Mouse (Mus musculus): ENCODE measurements around the gene Bdkrb1.

The Bdkrb1 gene

DNA sequence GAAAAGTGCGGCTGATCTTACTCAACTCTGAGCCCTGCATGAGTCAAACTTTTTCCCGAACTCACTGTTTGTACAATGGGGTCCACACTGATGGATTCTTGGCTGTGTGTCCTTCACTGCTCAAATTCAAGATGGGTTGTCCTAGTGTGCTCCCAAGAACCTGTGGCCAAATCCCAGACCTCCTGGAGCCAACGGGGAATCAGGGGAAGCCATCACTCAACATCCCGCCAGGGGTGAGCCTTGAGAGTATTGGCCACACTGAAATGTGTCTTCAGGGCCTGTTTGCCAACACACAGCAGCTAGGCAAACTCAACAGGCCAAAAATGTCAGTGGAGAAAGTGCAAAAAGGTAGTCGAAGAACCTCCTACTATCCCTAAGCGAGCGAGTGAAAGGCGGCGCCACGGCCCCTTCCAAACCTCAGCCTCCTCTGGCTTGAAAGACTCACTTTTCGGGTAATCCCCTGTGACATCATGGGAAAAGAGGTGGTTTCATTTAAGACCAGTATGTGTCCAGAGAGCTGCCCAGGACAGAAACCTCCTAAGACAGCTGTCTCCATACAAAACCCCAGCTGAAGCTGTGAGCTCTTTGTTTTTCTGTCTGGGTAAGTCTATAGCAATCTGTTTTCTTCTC lies at the start of gene Bdkrb1:
Bdkrb1 (plus strand) TSS at position 505 of the 630 bp plus-strand sequence.
- DNase-seq (ENCODE audit: low spot score), result no peak

DNA sequence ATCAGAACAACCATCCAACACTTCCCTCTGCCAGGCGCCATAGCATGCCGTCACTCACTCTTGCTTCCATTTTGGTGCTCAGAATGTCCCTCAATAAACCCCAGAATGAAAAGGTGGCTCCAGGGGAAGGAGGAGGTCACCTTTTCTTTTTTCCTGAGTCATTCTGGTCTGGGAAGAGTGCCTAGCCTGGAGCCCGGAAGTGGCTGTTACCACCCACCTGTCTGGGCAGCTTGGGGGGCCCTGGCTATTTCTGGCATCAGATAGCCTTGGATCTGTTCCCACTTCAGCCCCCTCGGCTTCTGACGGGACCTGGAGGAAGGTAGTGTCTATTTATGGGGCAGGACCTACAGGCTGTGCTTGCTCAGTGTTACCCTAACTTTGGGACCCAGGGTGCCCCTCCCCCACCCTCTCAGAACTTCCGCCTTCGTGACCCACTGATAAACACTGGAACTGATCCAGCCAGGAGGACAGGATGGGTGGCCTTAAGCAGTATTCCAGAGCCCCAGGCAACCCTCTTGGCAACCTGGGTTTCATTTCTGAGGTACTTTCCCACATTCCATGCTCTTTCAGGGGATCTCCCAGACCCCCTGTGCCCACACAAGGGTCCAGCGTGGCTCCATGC lies 48.6 kb upstream of the Bdkrb1 start:
- DNase-seq (ENCODE audit: low spot score), result no peak

DNA sequence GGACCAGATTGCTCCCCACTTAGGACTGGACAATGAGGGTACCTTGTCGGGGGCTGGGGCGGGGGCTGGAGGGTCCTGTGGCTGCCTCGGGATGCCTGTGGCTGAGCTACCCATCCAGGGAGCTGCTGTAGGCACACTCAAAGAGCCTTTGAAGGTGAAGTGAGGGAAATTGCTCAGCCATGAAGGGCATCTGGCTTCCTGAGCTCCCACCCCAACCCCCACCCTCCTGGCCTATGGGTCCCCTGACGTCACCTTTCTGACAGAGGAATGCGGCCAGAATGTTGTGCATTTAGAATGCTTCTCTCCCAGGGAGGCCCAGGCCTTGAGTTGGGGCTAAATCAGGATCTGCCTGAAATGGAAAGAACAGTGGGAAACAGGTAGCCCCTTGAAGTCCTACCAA lies 47.7 kb upstream of the Bdkrb1 start:
- DNase-seq (ENCODE audit: low spot score), result no peak

DNA sequence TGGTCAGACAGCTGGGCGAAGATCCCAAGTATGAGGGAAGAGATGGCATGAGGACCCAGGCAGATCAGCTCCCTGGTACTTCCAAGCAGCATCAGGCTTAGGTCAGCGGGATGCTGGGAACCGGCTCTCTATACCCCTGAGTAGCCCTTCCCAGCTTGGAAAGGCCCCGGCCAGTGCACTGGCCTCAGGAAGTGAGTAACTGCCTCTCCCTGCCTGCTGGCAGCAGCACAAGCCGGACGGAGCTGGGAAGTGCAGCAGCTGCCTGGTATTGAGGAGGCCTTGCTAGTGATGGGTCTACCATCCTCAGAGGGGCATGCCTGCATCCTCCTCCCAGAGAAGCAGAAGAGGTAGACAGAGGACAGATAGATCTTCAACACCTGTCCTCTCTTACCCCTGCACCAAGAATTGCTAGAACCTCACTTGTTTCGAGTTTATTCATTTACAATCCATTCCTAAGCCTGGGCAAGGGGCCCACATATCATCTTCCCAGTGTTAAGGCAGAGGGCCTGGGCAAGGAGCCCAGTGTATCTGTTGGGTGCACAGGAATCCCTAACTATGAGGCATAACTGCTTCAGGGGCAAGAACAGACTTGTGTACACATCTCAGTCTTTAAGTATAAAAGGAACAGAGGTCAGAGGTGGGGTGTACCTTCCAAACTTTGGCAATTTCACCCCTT lies 45.5 kb upstream of the Bdkrb1 start:
- DNase-seq (ENCODE audit: low spot score), result no peak

DNA sequence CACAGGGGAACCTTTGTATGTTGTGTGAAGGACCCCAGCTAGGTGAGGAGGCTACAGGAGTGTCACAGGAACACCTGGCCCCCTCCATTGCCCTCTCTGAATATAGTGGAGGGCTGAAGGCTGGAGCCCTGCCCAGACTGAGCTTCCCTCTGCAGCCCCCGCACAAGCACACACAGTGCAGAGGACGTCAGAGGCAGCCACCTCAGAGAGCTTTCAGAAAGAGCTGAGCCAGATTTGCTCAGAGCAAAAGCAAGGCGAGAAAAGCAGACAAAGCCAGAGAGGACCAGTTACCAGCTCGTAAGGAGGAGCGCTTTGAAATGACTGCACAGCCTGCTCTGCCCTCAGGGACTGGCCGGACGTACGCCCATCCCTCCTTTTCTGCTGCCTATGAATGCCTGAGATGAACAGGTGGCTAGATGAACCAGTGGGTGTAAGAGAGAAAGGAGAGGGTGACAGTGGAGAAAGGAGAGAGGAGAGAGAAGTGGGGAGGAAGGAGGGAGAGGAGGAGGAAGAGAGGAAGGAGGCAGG lies 41.8 kb upstream of the Bdkrb1 start:
- DNase-seq (ENCODE audit: low spot score), result no peak

DNA sequence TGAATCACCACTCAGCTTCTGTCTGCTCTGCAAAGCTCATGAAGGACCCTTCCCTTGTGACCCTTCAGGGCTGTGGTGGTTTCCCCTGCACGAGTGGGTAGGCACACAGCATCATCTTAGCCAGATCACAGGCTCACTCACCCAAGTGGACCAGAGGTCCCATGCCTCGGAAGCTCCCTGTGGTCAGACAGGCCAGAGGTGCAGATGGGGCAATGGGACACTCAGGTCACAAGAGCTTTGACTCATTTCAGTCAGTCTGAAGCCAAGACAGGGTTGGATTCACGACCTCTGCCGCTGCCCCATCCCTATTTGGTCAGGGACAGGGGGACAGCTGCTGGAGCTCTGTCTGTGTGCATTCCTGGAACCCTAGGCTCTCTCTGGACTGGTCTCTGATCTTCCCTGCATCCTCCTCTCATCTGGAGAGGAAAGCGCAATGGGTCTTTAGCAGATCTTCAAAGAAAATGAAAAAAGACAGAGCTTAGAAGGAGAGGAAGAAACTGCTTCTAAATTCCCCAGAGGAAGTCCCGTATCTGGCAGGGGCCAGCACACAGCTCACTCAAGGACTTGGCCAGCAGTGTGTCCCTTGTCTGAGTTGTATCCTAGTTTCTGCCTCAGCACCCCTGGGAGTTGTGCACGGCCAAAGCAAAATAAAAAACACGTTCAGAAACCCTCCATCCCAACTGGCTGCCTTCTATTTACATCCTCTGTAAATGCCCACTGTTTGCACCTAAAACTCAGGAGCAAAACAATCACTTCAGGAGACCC lies 40.6 kb upstream of the Bdkrb1 start:
- no peak for DNase-seq (ENCODE audit: low spot score)

DNA sequence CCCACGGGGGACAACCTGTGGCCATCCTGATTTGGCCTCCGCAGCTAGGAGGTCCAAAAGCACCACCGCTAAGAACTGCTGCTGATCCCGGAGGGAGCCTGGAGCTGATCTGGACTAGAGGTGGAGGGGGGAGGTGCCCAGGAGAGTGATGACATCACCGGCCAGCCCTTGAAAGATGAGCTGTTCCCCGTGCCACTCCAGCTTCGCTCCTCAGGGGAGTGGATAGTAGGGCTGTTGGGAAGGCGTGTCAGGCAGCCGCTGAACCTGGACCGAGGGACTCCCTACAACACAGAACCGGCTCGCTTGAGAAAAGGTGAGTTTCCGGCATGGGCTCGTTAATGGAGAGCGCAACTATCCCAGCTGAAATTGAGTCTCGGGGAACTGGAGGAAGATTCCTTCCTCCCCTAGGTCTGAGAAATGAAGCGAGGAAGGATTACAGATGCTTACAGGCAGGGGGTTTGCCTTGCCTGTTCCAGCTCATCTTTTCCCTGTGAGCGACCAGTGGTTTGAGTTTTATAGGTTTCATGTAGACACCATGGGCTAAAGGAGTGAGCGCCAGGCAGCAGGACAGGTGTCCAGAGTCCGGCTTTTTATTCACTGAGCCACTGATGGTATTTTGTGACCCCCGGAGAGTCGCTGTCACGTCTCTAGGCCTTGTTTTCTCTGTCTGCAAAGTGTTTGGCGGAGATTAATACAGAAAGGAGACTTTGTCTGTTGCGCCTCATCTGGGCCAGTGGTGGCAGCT lies 39.8 kb upstream of the Bdkrb1 start, which contains the start of gene Bdkrb2:
Bdkrb2 (plus strand) TSS at position 291 of the 745 bp plus-strand sequence.
- DNase-seq (ENCODE audit: low spot score), result no peak

DNA sequence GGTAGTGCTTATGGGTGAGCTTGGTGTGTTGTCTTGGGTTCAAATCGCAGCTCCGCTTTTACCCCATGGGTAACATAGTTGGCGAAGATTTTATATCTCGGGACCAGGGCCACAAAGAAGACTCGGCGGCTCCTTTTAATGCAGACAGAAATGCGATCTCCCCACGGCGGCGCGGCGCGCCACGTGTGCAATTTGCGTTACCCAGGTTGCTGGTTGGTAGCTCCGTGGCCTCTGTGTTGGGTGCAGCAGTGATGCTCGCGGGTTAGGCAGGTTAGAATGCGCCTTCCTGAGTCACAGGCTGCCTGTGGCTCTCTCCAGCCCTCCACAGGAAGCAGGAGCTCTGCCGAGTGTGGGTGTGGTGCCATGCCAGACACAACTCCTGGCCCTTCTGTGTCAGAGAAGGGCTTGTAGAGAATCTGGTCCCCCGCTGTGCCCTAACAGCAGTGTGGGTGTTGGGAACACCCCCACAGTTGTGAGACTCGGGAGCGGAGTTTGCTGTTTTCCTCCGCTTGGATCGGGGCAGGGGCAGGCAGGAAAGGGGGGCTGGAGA lies 39.1 kb upstream of the Bdkrb1 start:
- no peak for DNase-seq (ENCODE audit: low spot score)

DNA sequence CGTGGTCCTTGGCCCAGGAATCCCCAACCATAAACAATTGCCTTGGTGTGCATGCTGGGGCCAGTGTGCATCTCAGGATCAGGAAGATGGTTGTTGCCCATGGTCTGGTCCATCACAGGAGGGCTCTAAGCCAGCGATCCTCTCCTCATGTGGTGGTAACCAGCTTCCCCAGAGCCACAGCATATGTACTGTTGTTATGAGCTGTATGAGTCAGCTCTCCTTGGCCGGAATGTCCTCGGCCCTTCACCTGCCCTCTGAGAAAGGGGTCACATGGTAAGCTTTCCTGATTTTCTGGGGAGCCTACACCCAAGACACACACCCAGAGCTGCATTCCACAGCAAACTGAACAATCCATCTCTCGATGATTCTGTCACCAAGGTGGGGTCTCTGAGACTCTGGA lies 37.7 kb upstream of the Bdkrb1 start:
- no peak for DNase-seq (ENCODE audit: low spot score)

DNA sequence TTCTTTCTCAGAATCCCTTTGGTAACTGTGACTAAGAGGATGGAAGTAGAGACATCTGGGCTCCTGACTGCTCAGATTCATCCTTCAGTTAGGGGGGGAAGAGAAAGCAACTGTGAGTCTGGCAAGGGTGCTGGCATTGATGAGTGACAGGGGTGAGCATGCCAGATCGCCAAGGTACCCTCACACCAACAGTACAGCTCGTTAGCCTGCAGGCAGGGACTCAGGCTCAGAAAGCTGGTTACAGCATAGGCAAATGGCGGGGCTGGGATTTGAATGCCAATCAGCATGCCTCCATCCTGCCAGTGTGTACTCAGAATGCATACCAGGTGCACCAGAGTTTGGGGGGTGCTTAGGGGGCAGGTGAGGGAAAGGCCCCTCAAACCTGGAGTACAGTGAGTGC lies 31.0 kb upstream of the Bdkrb1 start:
- DNase-seq (ENCODE audit: low spot score), result no peak

DNA sequence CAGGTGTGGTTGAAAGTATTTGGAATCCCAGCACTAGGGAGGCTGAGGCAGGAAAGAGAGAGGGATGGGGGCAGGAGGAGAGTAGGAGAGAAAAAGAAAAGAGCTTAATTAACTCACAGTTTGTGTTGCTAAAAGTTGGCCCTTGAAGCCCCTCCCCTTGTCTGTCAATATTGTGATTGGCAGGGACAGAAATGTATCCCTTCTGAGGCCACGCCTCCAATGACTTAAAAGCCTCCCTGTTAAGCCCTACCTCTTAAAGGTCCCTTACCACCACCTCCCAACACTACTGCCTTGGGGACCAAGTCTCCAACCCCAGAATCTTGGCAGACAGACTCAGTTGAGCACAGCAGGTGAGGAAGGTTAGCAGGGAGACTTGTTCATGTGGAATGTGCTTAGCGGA lies 30.3 kb upstream of the Bdkrb1 start:
- no peak for DNase-seq (ENCODE audit: low spot score)

DNA sequence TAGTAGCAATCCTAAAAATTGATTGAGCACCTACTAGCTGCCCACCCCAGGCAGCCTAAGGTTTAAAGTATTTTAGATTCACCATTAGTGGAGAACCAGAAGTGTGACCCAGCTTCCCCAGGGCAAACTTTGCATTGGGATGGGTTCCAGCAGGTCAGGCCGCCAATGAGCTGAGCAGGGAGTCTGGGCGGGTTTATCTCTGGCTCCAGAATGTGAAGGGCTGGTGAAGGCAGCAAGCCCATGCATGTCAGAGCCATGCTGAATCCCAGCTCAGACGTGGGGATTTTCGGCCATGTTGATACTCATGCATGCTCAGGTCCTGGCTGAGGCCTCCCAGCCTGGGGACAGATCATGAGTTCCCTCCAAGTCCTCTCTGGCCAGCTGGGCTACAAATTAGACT lies 28.5 kb upstream of the Bdkrb1 start:
- no peak for DNase-seq (ENCODE audit: low spot score)

DNA sequence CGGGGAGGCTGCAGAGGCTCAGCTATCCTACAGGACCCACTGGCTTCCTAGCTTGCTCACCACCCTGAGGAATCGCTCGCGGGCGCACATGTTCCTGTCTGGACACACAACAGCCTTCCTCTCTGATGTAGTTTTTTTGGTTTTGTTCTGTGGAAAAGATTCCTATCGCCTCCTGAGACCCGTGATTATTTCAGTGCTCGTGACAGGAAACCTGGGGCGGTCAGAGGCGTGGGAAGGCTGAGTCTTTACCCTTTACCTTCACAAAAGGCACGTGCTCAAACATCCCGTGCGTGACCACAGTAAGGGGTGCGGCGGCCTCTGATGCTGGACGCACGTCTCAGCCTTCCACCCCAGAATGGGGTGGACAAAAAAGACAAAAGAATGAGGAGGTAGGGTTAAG lies 22.4 kb upstream of the Bdkrb1 start:
- no peak for DNase-seq (ENCODE audit: low spot score)

DNA sequence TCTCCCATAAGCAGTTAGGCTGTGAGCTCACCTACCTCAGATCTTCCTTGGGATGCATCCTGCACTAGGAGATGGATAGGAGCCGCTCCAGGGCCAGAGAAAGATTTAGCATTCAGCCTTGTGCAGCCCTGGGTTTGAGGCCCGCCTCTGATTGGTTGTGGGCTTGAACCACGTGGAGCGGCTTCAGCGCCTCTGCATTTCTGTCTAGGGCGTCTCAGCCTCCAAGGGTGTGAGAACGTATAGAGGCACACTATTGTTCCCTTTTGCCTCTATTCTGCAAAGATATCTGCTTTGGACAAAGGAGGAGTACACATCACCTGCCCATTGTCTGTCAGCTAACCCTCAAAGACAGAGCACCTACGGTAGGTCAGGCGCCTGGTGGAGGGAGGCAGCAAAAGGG lies 20.4 kb upstream of the Bdkrb1 start:
- DNase-seq (ENCODE audit: low spot score), result no peak

DNA sequence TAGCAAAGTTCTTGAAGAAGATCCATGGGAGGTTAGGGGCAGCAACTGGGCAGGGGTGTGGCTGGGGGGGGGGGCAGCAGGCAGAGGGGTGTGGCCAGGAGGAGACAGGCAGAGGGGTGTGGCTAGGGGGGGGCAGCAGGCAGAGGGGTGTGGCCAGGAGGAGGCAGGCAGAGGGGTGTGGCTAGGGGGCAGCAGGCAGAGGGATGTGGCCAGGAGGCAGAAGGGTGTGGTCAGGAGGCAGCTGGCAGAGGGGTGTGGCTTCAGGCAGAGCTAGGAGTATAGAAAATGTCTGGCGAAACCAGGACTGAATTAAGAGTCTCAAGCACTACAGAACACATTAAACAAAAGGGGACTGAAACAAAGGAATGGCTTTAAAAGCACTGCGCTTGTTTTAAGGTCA lies 19.4 kb upstream of the Bdkrb1 start:
- no peak for DNase-seq (ENCODE audit: low spot score)

DNA sequence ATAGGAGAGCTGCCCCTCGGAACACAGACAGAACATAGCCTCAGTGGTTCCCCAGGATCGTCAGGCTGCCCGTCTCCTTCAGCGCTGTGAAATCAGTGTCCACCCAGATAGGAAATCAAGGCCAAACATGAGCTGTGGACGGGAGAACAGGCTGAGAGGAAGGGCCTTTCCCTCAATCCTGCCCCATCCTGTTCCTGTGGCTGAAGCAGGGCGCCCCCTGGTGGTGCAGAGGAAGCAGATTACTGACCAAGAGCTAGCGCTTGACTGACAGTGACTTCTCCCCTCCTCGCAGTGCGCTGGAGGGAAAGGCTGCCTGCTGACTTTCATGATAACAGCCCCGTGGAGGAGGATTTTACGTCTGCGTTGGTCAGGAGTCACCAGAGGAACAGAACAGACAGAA lies 18.0 kb upstream of the Bdkrb1 start:
- DNase-seq (ENCODE audit: low spot score), result peak; percentile 75

DNA sequence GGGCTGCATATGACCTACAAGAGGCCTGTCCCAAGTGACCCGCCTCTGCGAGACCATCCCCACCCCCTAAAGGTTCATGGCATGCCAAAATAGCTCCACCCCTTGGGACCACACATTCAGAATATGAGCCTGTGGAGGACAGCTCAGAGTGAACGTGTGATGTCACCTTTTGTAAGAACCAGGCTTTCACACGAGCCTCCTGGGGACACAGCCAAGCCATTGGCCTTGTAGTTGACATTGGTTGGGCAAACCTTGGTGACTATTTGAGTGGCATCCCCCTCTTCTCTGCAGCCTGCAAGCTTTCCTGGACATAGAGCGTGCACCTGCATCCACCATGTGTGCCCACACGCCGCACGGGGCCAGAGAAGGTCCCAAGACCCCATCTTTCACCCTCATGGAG lies 15.4 kb upstream of the Bdkrb1 start:
- DNase-seq (ENCODE audit: low spot score), result no peak

DNA sequence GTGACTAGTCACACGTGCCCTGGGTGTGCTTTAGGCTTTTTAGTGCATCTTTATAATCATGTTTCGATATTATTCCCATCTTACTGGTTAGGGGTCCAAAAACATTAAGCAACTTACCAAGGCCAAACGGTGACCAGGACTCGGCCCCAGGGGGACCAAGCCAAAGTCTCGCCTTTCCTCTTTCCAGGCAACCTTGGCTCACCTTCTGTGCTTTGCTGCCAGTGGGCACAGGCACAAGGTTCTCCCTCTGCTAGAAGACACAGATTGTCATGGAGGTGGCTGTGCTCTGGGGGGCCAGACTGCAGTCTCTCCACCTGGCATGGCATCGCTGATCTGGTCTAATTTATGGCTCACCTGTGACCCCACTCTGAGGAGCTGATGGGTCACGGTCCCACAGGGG lies 12.1 kb upstream of the Bdkrb1 start:
- DNase-seq (ENCODE audit: low spot score), result no peak

DNA sequence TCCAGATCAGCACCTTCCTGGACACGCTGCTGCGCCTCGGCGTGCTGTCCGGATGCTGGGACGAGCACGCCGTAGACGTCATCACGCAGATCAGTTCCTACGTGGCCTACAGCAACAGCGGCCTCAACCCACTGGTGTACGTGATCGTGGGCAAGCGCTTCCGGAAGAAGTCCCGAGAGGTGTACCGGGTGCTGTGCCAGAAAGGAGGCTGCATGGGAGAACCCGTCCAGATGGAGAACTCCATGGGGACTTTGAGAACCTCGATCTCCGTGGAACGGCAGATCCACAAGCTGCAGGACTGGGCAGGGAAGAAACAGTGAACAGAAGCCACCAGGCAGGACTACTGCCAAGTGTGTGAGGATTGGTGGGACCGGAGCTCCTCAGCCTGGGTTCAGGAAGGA lies 10.5 kb upstream of the Bdkrb1 start:
- DNase-seq (ENCODE audit: low spot score), result no peak

DNA sequence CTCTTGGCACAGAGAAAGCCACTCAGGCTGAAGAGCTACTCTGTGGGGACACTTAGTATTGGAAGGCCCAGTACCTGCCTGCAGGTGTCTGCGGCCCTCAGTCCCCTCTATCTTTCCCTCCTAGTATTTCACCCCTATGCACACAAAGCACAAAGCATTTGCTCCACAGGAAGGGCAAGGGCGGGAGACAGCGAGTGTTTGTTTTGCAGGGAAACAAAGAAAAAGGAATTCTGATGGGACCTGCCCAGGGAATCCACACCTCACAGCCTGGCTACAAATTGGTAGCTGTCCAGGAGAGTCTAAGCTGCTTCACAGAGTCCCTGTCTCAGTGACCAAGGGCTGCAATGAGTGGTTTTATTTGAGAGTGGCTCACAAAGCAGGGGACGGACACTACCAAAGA lies 9.4 kb upstream of the Bdkrb1 start:
- DNase-seq (ENCODE audit: low spot score), result no peak

DNA sequence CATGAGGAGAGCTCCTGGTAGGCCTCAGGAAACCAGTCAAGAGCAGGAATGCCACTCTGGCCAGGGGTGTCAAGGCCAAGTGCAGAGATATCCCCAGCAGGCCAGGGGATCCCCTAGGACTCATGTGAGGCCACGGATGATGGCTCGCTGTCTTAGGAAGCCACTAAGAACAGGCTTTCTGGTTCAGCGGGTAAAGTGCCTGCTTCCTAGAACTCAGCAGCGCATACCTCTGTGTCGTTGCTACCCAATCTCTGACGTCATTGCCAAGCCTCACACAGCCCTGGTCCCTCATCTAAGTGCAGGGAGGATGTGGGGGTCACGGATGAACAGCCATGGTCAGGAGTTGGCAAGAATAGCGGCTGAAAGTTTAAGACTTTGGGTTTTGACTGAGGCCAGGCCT lies 5.8 kb upstream of the Bdkrb1 start:
- no peak for DNase-seq (ENCODE audit: low spot score)

DNA sequence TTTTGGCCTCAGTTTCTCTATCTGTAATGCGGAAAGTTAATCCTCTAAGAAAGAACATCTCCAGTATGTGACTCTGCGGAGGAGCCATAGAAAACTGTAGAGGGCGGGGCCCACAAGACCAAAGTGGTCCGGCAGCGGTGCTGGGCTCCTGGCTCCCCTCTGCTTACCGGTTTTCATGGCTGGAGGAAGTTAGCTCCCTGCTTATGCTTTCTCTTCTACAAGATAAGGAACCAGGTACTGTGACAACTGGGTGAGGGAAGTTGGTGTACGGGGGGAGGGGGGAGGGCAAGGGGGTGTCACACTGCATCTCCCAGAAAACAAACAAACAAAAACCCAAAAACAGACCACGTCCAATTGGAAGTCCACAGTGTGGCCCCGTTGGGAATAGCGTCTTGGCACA lies 4.4 kb upstream of the Bdkrb1 start:
- no peak for DNase-seq (ENCODE audit: low spot score)

Data from layer of hippocampus, adult 11-12 months (tissue).